Mouse (Mus musculus): ENCODE results near the gene Olfr504. TPM values are rescaled to one million over a fixed set of nuclear protein-coding genes. Genes with fewer than 3 reads are reported as not detected.

Gene Olfr504
- total and polyA plus RNA-seq, 3 experiments = not detected

GRCm38 (mm10) chr7:108542416-108542815 is 23.2 kb downstream of the Olfr504 start:
- Histone ChIP-seq H3K79me2 (replicated peaks; ENCODE audit: control insufficient read depth, insufficient read depth, low read length) (no peaks in the 10 kb centered on the region), H3K36me3 (ENCODE audit: control insufficient read depth, insufficient read depth, low read length) (no peaks in the 10 kb centered on the region), H3K4me3 (no peak overlapping the region), H3K27me3 (ENCODE audit: control insufficient read depth, insufficient read depth, low read length) (no peaks in the 10 kb centered on the region), H3K9ac (ENCODE audit: low read depth, low read length) (no peak overlapping the region), H3K27ac (no peak overlapping the region), H3K4me1 (ENCODE audit: control insufficient read depth, insufficient read depth, low read length) (no peaks in the 10 kb centered on the region)
- no peak for DNase-seq
- TF ChIP-seq POLR2A (IDR thresholded peaks at IDR 0.05; ENCODE audit: insufficient read depth, low read depth, low read length) (no peak), EP300 (IDR thresholded peaks at IDR 0.05; ENCODE audit: insufficient read depth, low read depth, low read length) (no peak), CTCF (IDR thresholded peaks at IDR 0.05) (no peak)
- WGBS = 74% methylated on average over 13 of the region's 13 CpGs
- intact Hi-C loops (cut with DNase I) = no loop called here

GRCm38 (mm10) chr7:108524965-108525364 is 40.6 kb downstream of the Olfr504 start, which contains the start of gene Olfr502:
Olfr502 (minus strand) TSS chr7:108525065.
- H3K36me3 ChIP-seq (ENCODE audit: control insufficient read depth, insufficient read depth, low read length) = no peaks in the 10 kb centered on the region
- H3K9ac ChIP-seq (ENCODE audit: low read depth, low read length) = no peak within 1 kb of the TSS
- no peak within 1 kb of the TSS for H3K4me3 ChIP-seq
- 35% methylated on average over 1 of the region's 1 CpGs for WGBS
- TF ChIP-seq POLR2A (IDR thresholded peaks at IDR 0.05; ENCODE audit: insufficient read depth, low read depth, low read length) (no peak), EP300 (IDR thresholded peaks at IDR 0.05; ENCODE audit: insufficient read depth, low read depth, low read length) (no peak), CTCF (IDR thresholded peaks at IDR 0.05) (no peak)
- H3K79me2 ChIP-seq (replicated peaks; ENCODE audit: control insufficient read depth, insufficient read depth, low read length) = no peaks in the 10 kb centered on the region
- no peaks in the 10 kb centered on the region for H3K4me1 ChIP-seq (ENCODE audit: control insufficient read depth, insufficient read depth, low read length)
- intact Hi-C loops (cut with DNase I) = no loop called here
- no peak within 1 kb of the TSS for H3K27ac ChIP-seq
- DNase-seq = no peak
- no peaks in the 10 kb centered on the region for H3K27me3 ChIP-seq (ENCODE audit: control insufficient read depth, insufficient read depth, low read length)

Other genes with a start within 250 kb of the Olfr504 start
- gene Olfr492, start 242.1 kb downstream of the Olfr504 start, total RNA-seq (2021) = not detected
- gene Olfr492, start 242.1 kb downstream of the Olfr504 start, polyA plus RNA-seq (2012; rRNA removed) = not detected in 2 replicates
- gene Olfr493, start 218.8 kb downstream of the Olfr504 start, total RNA-seq (2021) = not detected
- gene Olfr493, start 218.8 kb downstream of the Olfr504 start, polyA plus RNA-seq (2012; rRNA removed) = not detected in 2 replicates
- not detected for gene Olfr494, start 200.5 kb downstream of the Olfr504 start, total RNA-seq (2021)
- not detected in 2 replicates for gene Olfr494, start 200.5 kb downstream of the Olfr504 start, polyA plus RNA-seq (2012; rRNA removed)
- gene Olfr495, start 172.6 kb downstream of the Olfr504 start, total RNA-seq (2021) = not detected
- gene Olfr495, start 172.6 kb downstream of the Olfr504 start, polyA plus RNA-seq (2012; rRNA removed) = not detected in 2 replicates
- gene Olfr497, start 145.4 kb downstream of the Olfr504 start, total RNA-seq (2021) = not detected
- gene Olfr497, start 145.4 kb downstream of the Olfr504 start, polyA plus RNA-seq (2012; rRNA removed) = not detected in 2 replicates
- gene Olfr498, start 100.5 kb downstream of the Olfr504 start, total RNA-seq (2021) = not detected
- gene Olfr498, start 100.5 kb downstream of the Olfr504 start, polyA plus RNA-seq (2012; rRNA removed) = not detected in 2 replicates
- not detected for gene Olfr502, start 40.7 kb downstream of the Olfr504 start, total RNA-seq (2021)
- gene Olfr502, start 40.7 kb downstream of the Olfr504 start, polyA plus RNA-seq (2012; rRNA removed) = not detected in 2 replicates
- not detected for gene Olfr503, start 21.3 kb downstream of the Olfr504 start, total RNA-seq (2021)
- gene Olfr503, start 21.3 kb downstream of the Olfr504 start, polyA plus RNA-seq (2012; rRNA removed) = not detected in 2 replicates
- gene Olfr506, start 45.0 kb upstream of the Olfr504 start, total RNA-seq (2021) = not detected
- not detected in 2 replicates for gene Olfr506, start 45.0 kb upstream of the Olfr504 start, polyA plus RNA-seq (2012; rRNA removed)
- not detected for gene Olfr507, start 56.0 kb upstream of the Olfr504 start, total RNA-seq (2021)
- not detected in 2 replicates for gene Olfr507, start 56.0 kb upstream of the Olfr504 start, polyA plus RNA-seq (2012; rRNA removed)
- not detected for gene Olfr508, start 64.2 kb upstream of the Olfr504 start, total RNA-seq (2021)
- gene Olfr508, start 64.2 kb upstream of the Olfr504 start, polyA plus RNA-seq (2012; rRNA removed) = not detected in 2 replicates
- not detected for gene Olfr509, start 86.1 kb upstream of the Olfr504 start, total RNA-seq (2021)
- gene Olfr509, start 86.1 kb upstream of the Olfr504 start, polyA plus RNA-seq (2012; rRNA removed) = not detected in 2 replicates
- not detected for gene Olfr510, start 100.6 kb upstream of the Olfr504 start, total RNA-seq (2021)
- not detected in 2 replicates for gene Olfr510, start 100.6 kb upstream of the Olfr504 start, polyA plus RNA-seq (2012; rRNA removed)
- not detected for gene Olfr512, start 147.5 kb upstream of the Olfr504 start, total RNA-seq (2021)
- not detected in 2 replicates for gene Olfr512, start 147.5 kb upstream of the Olfr504 start, polyA plus RNA-seq (2012; rRNA removed)
- not detected for gene Olfr513, start 185.2 kb upstream of the Olfr504 start, total RNA-seq (2021)
- not detected in 2 replicates for gene Olfr513, start 185.2 kb upstream of the Olfr504 start, polyA plus RNA-seq (2012; rRNA removed)

Measured in heart, adult 2 months (tissue).